Mouse (Mus musculus) left cerebral cortex, postnatal 10 days (tissue): ENCODE measurements at regions not wholly inside any gene's neighbourhood (a gene's known extent, or its start where the extent isn't known, plus 50 kb on each side); places are given as distances from the start of the nearest gene placed in this dataset.
"Not testable (repeated sequence)": the region's sequence is repeated elsewhere in the genome, so short reads cannot be mapped to it uniquely, and the experiment has no call there.

ENCODE experiments used
- DNase-seq, 2 experiments: peaks; one replicate each; pipeline ENCODE4 v3.0.0; 2021 to 2022; ENCODE audit warnings: low spot score in 2 of 2, mixed read lengths in 1 of 2; ENCODE audit errors: extremely low spot score in 1 of 2
- intact Hi-C: fragments of 180-260 bp; cut with DNase I; formaldehyde crosslinking; loops from one replicate; pipeline ENCODE4 v1.15.1; 2025

DNA sequence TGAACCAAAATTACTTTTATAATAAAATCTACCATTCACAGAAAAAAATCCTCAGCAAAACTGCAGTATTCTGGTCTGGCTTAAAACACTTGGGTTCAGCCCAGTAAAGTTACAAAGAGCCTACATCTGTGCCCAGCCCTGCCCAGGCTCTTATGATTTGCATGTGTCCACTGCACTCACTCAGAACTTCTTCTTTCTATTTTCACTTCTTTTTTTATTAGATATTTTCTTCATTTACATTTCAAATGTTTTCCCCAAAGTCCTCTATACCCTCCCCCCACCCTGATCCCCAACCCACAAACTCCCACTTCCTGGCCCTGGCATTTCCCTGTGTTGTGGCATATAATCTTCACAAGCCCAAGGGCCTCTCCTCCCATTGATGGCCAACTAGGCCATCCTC, 1442.4 kb upstream of the Tacstd2 start:
- intact Hi-C loops, result no loop called here
- no peak for DNase-seq

DNA sequence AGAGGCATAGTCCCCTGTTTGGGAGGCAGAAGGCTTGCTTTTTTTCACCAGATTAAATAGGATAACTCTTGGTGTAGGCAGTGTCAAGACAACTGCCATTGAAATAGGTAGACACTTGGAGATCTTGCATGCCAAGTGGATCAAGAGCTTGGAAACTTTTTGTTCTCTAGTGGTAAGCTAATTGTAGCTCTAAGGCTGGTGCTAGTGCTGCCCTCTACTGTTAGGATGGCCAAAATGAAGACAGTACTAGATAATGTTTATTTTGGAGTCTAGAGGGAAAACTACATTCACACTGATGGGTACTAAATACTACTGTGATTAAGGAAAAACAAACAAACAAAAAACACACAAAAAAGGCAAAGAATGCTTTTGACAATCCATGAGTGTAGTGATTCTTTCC, 1428.4 kb upstream of the Tacstd2 start:
- intact Hi-C loops, result no loop called here
- DNase-seq, result no peak

DNA sequence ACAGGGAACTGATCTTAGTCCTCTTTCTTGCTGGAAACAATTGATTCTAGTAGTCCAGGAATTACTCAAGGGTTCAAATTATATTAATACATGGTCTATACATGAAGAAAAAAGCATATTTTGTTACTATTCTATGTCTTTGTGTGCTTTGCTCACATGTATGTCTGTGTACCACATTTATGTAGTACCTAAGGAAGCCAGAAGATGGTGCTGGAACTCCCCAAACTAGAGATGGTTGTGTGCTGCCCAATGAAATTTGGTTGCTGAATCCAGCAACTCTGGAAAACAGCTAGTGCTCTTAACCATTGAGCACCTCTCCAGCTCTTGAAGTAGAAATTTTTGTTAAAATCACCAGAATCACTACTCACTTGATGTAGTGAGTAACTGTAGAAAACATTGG, 1402.5 kb upstream of the Tacstd2 start:
- DNase-seq, intact Hi-C loops: not testable (repeated sequence)

DNA sequence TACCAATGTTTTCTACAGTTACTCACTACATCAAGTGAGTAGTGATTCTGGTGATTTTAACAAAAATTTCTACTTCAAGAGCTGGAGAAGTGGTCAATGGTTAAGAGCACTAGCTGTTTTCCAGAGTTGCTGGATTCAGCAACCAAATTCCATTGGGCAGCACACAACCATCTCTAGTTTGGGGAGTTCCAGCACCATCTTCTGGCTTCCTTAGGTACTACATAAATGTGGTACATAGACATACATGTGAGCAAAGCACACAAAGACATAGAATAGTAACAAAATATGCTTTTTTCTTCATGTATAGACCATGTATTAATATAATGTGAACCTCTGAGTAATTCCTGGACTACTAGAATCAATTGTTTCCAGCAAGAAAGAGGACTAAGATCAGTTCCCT, 1396.3 kb upstream of the Tacstd2 start:
- DNase-seq, intact Hi-C loops: not testable (repeated sequence)

DNA sequence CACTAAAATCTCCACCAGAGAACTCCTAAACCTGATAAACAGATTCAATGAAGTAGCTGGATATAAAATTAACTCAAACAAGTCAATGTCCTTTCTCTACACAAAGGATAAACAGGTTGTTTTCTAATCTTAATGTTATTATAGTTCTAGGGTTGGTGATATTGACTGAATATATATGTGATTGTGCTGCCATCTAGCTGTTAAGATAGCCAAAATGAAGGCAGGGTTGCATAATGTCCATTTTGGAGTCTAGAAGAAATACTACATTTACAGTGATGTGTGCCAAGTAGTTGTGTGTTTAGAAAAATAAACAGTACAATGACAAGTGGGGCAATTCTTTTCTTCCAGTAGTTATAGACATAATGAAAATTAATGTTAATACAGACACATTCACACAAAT, 1379.9 kb upstream of the Tacstd2 start:
- intact Hi-C loops, result no loop called here
- no peak for DNase-seq

DNA sequence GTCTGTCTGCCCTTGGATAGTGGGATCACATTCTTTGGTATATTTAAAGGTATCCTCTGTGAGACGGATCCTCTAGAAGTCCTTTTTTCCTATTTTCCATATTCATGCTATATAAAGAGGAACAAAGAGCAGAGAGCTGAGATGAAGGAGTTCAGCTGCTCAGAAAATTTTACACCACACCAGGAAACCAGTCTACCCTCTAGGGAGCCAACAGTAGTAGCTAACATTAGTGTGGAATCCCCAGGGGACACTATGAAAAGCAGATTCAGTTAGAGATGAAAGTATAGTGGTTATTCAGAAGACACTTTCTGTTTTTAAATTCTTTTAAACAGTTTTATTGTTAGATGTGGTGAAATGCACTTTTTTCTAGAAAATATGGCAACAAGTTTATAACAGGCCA, 1348.5 kb upstream of the Tacstd2 start:
- intact Hi-C loops, result no loop called here
- DNase-seq, result no peak

DNA sequence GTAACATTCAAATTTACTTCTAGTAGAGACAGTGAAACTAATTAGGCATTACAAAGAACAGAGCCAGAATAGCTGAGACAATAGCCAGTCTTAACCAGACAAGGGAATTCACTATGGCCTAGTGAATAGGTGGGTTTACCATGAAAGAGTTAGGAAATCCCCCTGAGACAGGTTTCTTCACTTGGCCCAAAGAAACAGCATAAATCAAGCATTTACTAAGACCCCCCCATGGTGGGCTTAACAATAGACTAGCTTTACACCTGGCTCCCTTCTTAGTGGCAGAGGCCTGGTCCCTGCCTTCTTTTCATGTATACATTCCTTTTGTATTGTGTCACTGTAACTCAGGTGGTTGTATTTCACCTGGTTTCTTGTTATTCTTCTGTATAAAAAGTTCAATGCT, 1317.2 kb upstream of the Tacstd2 start:
- intact Hi-C loops, DNase-seq: not testable (repeated sequence)

DNA sequence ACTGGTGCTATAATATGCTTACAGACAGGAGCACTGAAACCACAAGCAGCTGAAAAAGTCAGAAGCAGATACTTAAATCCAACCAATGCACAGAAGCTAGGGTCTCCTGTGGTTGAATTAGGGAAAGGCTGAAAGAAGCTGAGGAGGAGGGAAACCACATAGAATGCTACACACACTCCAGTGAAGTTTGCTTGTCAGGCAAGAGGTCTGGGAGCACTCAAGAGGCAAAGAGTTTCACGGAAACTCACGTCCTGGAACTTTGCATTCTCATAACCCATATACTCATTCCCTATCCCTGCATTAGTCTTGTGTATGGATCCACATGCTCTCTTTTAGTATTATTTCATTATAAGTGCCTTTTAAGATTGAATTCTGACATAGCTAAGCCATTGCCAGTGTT, 1316.7 kb upstream of the Tacstd2 start:
- no peak for DNase-seq
- intact Hi-C loops, result no loop called here

DNA sequence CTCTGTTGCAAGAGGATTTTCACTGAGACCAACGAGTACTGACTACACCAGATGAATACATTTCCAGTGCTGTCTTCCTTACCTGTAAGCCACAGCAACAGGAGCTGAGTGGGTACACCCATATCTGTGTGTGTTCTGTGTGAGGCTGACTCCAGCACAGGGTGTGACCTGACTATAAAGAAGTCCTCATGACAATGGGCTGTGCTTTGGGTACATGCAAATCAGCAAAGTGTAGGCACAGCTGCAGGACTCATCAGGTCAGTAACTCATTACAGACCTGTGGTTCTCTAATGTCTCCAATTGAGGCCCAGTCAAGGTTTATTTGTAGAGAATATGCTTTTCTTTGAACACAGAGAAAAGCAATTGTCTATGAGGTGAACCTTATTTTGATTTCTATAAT, 1299.6 kb upstream of the Tacstd2 start:
- intact Hi-C loops, result no loop called here
- DNase-seq, result no peak

DNA sequence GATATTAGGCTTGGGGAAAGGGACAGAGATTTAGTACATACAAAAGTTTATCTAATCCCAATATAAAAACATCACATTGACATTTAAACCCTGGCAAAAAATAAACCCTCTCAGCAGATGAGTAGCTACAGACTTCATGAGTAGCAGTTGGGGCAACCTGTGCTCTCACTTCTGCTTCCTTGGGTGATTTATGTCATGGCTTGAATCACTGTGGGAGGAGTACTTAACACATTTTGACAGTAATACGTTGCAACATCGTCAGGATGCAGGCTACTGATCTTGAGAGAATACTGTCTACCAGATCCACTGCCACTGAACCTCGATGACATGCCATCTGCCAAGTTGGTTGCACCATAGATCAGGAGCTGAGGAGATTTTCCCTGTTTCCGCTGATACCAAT, 1299.0 kb upstream of the Tacstd2 start:
- intact Hi-C loops, result no loop called here
- DNase-seq, result no peak

DNA sequence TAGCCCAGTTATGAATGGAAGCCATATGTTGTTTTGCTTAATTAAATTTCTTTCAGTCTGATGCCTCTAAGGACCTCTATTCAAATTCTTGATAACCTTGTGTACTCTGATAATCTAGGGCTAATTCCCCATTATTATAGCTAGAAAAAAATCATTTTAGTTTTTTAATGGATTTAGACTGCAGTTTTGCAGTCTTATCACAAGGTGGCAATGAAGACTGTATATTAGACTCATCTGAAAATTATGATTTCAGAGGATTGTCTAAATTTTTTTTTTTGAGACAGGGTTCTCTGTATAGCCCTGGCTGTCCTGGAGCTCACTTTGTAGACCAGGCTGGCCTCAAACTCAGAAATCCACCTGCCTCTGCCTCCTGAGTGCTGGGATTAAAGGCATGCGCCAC, 1292.9 kb upstream of the Tacstd2 start:
- intact Hi-C loops, DNase-seq: not testable (repeated sequence)

DNA sequence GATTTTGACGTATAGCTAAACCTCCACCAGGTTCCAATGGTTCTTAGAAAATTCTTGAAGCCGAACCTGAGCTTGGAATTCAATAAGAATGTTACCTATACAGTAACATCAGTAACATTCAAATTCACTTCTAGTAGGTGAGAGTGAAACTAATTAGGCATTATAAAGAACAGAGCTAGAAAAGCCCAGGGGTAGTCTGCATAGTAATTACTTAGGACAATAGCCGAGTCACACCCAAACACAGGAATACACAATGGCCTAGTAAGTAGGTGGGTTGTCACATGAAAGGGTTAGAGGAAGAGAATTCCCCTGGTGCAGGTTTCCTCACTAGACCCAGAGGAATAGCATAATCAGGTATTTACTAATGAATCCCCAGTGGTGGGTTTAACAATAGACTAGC, 1277.8 kb upstream of the Tacstd2 start:
- no peak for DNase-seq
- intact Hi-C loops, result no loop called here

DNA sequence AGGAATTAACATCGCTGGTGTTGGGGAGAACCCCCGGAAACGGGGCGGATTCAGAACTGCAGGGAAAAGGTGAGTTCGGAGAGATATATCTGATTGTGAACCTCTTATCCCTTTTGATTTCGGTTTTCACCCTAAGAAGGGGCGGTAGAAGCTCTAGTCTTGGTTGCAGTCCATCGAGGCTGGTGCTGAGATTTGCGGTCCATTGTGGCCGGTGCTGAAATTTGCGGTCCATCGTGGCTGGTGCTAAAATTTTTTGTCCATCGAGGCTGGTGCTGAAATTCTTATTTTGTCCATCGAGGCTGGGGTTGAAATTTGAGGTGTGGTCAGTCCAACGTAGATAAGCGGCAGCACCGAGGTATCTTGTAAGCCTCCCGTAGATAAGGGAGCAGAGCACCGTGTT, 1263.6 kb upstream of the Tacstd2 start:
- DNase-seq, intact Hi-C loops: not testable (repeated sequence)

DNA sequence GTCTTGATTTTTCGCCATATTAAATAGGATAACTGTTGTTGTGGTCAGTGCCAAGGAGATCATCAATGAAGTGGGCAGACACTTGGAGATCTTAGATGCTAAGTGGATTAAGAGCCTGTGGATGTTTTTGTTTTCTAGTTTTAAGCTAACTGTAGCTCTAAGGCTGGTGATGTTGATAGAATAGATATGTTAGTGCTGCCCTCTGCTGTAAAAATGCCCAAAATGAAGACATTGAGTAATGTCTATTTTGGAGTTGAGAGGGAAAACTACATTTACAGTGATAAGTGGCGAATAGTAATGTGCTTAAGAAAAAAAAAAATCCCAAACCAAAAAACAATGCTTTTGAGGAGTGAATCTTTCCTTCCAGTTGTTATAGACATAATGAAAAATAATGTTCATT, 1235.9 kb upstream of the Tacstd2 start:
- intact Hi-C loops, result no loop called here
- DNase-seq, result no peak

DNA sequence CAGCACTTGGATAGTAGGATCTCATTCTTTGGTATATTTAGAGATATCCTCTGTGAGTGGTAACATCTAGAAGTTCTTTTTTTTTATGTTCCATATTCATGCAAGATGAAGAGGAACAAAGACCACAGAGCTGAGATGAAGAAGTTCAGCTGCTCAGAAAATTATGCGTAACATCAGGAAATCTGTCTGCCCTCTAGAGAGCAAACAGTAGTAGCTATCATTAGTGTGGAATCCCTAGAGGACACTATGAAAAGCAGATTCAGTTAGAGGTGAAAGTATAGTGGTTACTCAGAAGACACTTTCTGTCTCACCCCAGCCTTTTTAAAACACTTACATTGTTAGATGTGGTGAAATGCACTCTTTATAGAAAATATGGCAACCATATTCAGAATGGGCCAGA, 1214.9 kb upstream of the Tacstd2 start:
- DNase-seq, result no peak
- intact Hi-C loops, result no loop called here

DNA sequence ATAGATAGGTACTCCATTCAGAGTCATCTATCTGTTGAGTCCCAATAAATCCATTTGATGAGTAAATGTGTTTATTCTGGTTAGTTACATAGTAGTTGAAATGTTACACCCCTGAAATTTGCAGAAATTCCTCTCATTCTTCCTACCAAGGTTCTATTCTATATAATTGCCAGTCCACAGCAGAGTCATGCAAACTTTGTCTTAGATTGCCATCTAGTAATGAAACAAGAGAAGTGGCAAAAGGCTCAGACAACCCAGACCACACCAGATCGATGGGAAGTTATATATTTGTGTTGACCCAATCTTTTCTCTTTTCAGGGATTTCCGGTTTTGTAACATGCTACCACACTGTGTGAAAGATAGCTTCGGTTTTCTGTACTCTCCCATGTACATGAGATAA, 1214.1 kb upstream of the Tacstd2 start:
- intact Hi-C loops, result no loop called here
- DNase-seq, result no peak

DNA sequence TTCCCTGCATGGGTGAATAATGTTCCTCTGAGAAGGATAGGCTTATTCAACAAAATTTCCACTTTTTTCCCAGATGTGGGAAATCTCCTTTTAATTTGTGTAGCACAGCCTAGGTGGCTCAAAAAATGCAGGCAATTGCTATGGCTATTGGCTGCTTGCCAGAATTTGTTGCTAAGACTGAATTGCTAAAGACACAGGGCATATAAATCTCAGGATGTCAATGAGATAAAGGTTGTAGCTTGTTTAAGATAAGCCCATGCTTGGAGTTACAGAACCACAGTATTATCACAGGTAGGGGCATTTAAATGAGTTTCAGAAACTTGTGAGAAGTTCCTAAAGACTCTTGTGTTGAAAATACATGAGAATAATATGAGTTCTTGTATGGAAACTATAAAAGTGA, 1203.0 kb upstream of the Tacstd2 start:
- DNase-seq, result no peak
- intact Hi-C loops, result no loop called here

DNA sequence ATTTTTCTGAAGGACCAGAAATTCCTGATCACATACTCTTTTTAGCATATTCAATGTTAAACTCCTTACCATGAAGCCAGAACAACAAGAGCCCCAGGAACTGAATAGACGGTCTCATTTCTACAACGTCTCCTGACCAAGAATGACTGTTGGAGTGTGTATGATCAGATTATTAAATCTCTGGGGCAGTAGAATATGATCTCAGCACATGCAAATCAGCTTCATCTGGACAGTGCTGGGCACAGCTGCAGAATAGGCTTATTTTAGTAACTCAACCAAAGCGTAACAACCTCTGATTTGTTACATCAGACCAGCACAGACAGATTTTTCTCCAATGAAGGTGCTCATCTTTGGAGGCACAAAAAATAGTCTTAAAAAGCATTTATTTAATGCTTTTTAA, 1201.1 kb upstream of the Tacstd2 start:
- intact Hi-C loops, result no loop called here
- no peak for DNase-seq

DNA sequence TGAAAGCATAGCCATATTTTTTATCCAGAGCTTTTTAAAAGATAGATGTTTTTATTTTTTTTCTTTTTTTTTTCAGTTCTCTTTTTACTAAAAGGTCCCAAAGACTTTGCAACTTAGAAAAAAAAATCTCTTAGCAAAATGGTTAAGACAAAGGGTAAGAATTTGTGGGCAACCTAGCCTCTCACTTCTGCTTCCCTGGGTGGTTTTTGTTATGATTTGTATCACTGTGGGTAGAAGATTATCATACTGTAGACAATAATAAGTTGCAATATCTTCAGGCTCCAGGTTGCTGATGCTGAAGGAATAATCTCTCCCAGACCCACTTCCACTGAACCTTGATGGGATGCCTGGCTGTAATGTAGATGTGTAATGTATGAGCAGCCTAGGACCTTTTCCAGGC, 1200.5 kb upstream of the Tacstd2 start:
- no peak for DNase-seq
- intact Hi-C loops, result no loop called here

DNA sequence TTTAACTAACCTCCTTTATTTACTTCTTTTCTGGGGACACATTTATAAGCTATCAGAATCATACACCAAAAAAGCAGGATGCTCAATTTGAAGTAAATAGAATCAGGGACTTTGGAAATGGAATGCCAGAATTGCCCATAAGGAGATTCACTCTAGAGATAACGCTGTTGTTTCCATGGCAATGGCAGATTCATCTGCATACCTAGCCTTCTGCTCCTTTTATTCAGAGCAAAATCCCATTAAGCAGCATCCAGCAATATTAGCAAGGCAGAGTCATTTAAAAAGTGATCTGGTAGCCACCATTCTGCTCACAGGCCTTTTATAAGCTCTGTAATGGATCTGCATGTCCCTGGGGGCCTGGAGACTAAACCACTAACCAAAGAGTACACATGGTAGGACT, 1175.5 kb upstream of the Tacstd2 start:
- intact Hi-C loops, DNase-seq: not testable (repeated sequence)

DNA sequence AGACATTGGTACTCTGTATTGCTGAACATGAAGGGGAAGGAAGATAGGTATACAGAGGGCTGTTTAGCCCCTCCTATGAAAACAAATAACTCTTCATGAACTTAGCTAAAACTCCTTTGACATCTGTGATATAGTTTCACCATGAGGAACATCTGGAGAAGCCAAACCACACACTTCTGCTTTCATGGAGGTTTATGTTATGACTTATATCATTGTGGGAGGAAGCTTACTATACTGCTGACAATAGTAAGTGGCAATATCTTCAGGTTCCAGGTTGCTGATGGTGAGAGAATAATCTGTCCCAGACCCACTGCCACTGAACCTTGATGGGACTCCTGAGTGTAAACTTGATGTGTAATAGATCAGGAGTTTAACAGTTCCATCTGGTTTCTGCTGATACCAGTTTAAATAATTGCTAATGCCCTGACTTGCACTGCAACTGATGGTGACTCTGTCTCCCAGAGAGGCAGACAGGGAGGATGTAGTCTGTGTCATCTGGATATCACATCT, 1168.8 kb upstream of the Tacstd2 start:
- DNase-seq, intact Hi-C loops: not testable (repeated sequence)

DNA sequence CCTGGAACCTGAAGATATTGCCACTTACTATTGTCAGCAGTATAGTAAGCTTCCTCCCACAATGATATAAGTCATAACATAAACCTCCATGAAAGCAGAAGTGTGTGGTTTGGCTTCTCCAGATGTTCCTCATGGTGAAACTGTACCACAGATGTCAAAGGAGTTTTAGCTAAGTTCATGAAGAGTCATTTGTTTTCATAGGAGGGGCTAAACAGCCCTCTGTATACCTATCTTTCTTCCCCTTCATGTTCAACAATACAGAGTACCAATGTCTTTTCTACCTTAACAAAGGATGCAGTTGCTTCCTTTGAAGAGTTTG, 1145.2 kb upstream of the Tacstd2 start:
- intact Hi-C loops, DNase-seq: not testable (repeated sequence)
